Mouse (Mus musculus): Measurements from ENCODE around the gene Ddo.

Ddo gene

GRCm38 (mm10) chr10:40716713-40717112 is 86.9 kb downstream of the Ddo start:
- Histone ChIP-seq H3K36me3 (ENCODE audit: control insufficient read depth, insufficient read depth, low read length, poor library complexity, severe bottlenecking) (no peaks in the 10 kb centered on the region), H3K27me3 (ENCODE audit: control insufficient read depth, insufficient read depth, low read length, poor library complexity, severe bottlenecking) (no peaks in the 10 kb centered on the region)
- DNase-seq (ENCODE audit: low read depth, low spot score), result no peak

DNA sequence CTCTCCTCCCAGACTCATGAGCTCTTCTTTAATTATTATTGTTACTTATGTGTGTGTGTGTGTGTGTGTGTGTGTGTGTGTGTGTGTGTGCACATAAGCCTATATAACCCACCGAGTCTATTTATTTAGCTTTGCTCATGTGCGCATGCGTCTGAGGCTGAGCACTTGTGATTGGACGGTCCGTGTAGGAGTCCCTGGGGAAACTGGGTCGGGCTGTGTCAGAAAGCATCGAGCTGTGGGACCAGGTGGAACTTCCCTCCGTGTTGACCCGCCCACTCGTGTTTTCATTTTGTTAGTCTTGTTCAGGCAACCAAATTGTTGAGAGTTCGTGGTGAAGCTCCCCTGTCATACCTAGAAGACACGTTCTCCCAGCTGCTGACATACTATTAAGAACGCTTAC is 88.6 kb downstream of the Ddo start:
- Histone ChIP-seq H3K27me3 (ENCODE audit: control insufficient read depth, insufficient read depth, low read length, poor library complexity, severe bottlenecking) (no peaks in the 10 kb centered on the region), H3K36me3 (ENCODE audit: control insufficient read depth, insufficient read depth, low read length, poor library complexity, severe bottlenecking) (no peaks in the 10 kb centered on the region)
- no peak for DNase-seq (ENCODE audit: low read depth, low spot score)

DNA sequence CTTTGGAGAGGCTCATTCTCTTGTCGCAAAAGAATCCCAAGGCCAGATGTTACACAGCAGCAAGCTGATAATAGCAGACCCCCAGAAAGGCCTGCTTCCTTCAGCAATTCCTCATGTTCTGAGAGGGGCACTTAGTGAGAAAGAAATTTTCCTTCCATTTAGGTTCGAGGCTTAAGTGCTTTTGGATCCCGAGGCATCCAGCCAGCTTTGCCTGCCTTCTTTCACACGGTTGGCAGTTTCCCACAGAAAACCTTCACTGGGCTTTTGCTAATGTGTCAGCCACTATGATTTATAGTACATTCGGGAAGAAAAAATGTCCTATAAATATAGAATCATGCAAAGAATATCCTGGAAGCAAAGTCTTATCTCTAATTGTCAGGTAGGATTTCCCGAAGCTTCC is 89.3 kb downstream of the Ddo start:
- Histone ChIP-seq H3K36me3 (ENCODE audit: control insufficient read depth, insufficient read depth, low read length, poor library complexity, severe bottlenecking) (no peaks in the 10 kb centered on the region), H3K27me3 (ENCODE audit: control insufficient read depth, insufficient read depth, low read length, poor library complexity, severe bottlenecking) (no peaks in the 10 kb centered on the region)
- DNase-seq (ENCODE audit: low read depth, low spot score), result no peak

DNA sequence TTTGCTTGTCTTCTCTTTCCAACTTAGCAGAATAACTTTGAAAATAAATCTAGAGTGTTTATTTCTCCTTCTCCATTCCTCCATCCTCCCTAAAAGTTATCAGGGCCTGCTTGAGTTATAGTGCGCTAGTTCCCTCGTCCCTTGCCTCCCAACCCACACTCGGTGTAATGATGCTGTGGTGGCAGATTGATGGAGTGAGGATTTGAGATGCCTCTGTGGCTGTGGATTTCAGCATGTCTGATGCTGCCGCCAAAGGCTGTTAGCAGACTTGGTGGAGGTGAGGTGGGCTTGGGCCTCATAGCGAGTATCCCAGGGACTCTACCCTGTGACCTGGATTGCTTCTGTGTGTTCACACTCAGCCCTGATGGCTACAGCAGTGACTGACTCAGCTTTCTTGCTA is 91.1 kb downstream of the Ddo start:
- H3K27me3 ChIP-seq (ENCODE audit: control insufficient read depth, insufficient read depth, low read length, poor library complexity, severe bottlenecking), result no peaks in the 10 kb centered on the region
- no peak for DNase-seq (ENCODE audit: low read depth, low spot score)
- H3K36me3 ChIP-seq (ENCODE audit: control insufficient read depth, insufficient read depth, low read length, poor library complexity, severe bottlenecking), result no peaks in the 10 kb centered on the region

GRCm38 (mm10) chr10:40724342-40724741 is 94.5 kb downstream of the Ddo start:
- Histone ChIP-seq H3K36me3 (ENCODE audit: control insufficient read depth, insufficient read depth, low read length, poor library complexity, severe bottlenecking) (no peaks in the 10 kb centered on the region), H3K27me3 (ENCODE audit: control insufficient read depth, insufficient read depth, low read length, poor library complexity, severe bottlenecking) (no peaks in the 10 kb centered on the region)
- no peak for DNase-seq (ENCODE audit: low read depth, low spot score)

DNA sequence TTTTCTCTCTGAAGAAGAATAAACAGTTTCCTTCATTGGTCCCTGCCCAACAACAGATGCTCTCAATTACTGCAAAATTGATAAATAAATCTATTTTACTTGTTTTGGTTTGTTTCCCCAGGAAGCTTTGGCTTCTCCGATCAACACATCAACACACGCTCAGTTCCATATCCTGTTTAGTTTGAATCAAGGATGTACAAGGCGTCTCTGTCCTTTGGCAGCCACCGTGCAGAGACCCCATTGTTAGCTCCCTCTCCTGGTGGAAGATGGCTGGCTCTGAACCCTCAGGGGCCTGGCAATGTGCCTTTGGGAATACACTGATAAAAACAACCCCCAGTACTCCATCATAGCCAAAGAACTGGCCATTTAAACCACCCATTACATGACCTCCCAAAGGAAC is 95.3 kb downstream of the Ddo start:
- DNase-seq (ENCODE audit: low read depth, low spot score), result no peak
- H3K27me3 ChIP-seq (ENCODE audit: control insufficient read depth, insufficient read depth, low read length, poor library complexity, severe bottlenecking), result no peaks in the 10 kb centered on the region
- H3K36me3 ChIP-seq (ENCODE audit: control insufficient read depth, insufficient read depth, low read length, poor library complexity, severe bottlenecking), result no peaks in the 10 kb centered on the region

GRCm38 (mm10) chr10:40725471-40725870 is 95.7 kb downstream of the Ddo start:
- Histone ChIP-seq H3K36me3 (ENCODE audit: control insufficient read depth, insufficient read depth, low read length, poor library complexity, severe bottlenecking) (no peaks in the 10 kb centered on the region), H3K27me3 (ENCODE audit: control insufficient read depth, insufficient read depth, low read length, poor library complexity, severe bottlenecking) (no peaks in the 10 kb centered on the region)
- DNase-seq (ENCODE audit: low read depth, low spot score), result no peak

GRCm38 (mm10) chr10:40726288-40726902 is 96.6 kb downstream of the Ddo start:
- no peak for DNase-seq (ENCODE audit: low read depth, low spot score)
- Histone ChIP-seq H3K27me3 (ENCODE audit: control insufficient read depth, insufficient read depth, low read length, poor library complexity, severe bottlenecking) (no peaks in the 10 kb centered on the region), H3K36me3 (ENCODE audit: control insufficient read depth, insufficient read depth, low read length, poor library complexity, severe bottlenecking) (no peaks in the 10 kb centered on the region)

- no peaks in the 10 kb centered on the region for H3K27me3 ChIP-seq (ENCODE audit: control insufficient read depth, insufficient read depth, low read length, poor library complexity, severe bottlenecking)
- no peak for DNase-seq (ENCODE audit: low read depth, low spot score)
- H3K36me3 ChIP-seq (ENCODE audit: control insufficient read depth, insufficient read depth, low read length, poor library complexity, severe bottlenecking), result no peaks in the 10 kb centered on the region
Measured at GRCm38 (mm10) chr10:40726989-40727388, 97.2 kb downstream of the Ddo start.

- no peak for DNase-seq (ENCODE audit: low read depth, low spot score)
- H3K36me3 ChIP-seq (ENCODE audit: control insufficient read depth, insufficient read depth, low read length, poor library complexity, severe bottlenecking), result no peaks in the 10 kb centered on the region
- H3K27me3 ChIP-seq (ENCODE audit: control insufficient read depth, insufficient read depth, low read length, poor library complexity, severe bottlenecking), result no peaks in the 10 kb centered on the region
Measured at GRCm38 (mm10) chr10:40730200-40730599, 100.4 kb downstream of the Ddo start.
